Mouse (Mus musculus): ENCODE measurements at regions not wholly inside any gene's neighbourhood (a gene's known extent, or its start where the extent isn't known, plus 50 kb on each side); places are given as distances from the start of the nearest gene placed in this dataset.

DNA sequence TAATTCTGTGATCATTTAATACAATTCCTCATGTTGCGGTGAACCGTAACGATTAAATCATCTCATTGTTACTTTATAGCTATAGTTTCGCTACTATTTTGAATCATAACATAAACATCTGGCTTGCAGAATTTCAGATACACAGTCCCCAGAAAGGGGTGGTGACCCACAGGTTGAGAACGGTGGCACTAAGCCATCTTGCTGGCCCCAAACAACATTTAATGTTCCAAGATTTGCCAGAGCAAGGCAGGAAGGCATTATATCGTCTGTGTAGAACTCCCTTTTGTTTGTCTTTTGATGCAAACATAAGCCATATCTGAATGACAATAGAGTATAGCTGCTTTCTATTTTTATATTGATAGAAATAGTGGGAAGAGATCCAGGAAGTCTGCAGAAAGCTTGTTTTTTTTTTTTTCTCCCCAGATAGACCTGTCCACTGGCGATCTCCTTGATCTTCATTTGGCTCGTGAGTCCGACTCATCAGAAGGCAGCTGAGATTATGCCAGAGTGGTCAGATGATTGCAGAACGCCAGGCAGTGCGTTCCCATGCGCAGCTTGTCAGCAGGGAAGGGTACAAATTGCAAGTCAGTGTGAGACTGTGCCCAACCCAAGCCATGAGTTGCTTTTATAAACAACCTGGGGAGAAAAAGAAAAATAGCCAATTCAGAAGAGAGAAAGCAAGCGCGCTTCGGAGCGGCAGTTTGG lies 213.9 kb downstream of the Dok5 start:
- Histone ChIP-seq H3K4me3 (no peak overlapping the region), H3K27ac (no peak overlapping the region), H3K36me3 (no peaks in the 10 kb centered on the region), H3K9me3 (no peaks in the 10 kb centered on the region), H3K27me3 (ENCODE audit: insufficient read depth, poor library complexity, severe bottlenecking) (no peaks in the 10 kb centered on the region), H3K4me1 (no peaks in the 10 kb centered on the region)
- WGBS = 77% methylated on average over 16 of the region's 16 CpGs
- DNase-seq (ENCODE audit: low spot score) = no peak

DNA sequence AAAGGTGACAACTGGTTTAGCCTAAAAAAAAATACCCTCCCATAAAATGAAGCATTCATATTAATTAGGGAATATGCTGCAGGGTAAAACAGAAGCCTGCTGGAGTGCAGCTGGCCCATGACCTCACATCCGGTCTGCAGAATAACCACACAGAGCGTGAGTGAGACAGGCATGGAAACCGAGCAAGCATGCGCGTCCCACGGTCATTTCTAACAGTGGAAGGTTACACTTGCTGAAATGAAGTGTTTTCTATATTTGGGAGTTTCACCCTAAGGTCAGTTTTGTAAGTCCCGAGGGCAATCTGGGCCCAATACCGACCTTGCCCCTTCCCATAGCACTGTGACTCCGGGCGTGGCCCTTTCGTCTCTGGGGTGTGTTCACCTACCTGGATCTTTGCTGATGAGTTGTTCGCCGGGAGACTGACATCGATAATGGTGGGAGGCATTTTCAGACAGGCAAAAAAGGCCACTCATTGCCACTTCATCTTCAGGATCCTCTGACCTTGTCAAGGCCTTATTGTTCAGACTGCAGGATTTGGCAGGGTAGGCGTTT lies 214.6 kb downstream of the Dok5 start:
- H3K4me1 ChIP-seq = no peaks in the 10 kb centered on the region
- no peak for DNase-seq (ENCODE audit: low spot score)
- H3K4me3 ChIP-seq = no peak overlapping the region
- H3K9me3 ChIP-seq = no peaks in the 10 kb centered on the region
- no peak overlapping the region for H3K27ac ChIP-seq
- no peaks in the 10 kb centered on the region for H3K27me3 ChIP-seq (ENCODE audit: insufficient read depth, poor library complexity, severe bottlenecking)
- no peaks in the 10 kb centered on the region for H3K36me3 ChIP-seq
- WGBS = 84% methylated on average over 15 of the region's 15 CpGs

DNA sequence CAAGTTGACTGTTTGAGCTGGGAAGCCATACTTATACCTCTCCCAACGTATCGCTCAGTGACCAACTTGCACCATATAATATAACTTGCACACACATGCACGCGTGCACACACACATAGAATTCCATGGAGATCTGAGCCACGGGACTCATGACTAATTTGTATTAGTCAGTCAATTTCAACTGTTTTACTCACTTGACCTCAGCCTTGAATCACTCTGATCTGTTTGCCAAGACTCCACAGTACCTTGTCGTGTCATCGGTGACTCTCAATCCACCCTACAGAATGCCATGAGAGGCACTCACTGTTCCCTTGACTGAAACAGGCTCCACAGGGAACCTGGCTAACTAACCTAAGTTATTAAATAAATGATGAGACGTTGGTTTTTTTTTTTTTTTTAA lies 215.6 kb downstream of the Dok5 start:
- Histone ChIP-seq H3K27ac (no peak overlapping the region), H3K4me3 (no peak overlapping the region), H3K27me3 (ENCODE audit: insufficient read depth, poor library complexity, severe bottlenecking) (no peaks in the 10 kb centered on the region), H3K4me1 (no peaks in the 10 kb centered on the region), H3K9me3 (no peaks in the 10 kb centered on the region), H3K36me3 (no peaks in the 10 kb centered on the region)
- DNase-seq (ENCODE audit: low spot score) = no peak
- WGBS = 89% methylated on average over 8 of the region's 8 CpGs

DNA sequence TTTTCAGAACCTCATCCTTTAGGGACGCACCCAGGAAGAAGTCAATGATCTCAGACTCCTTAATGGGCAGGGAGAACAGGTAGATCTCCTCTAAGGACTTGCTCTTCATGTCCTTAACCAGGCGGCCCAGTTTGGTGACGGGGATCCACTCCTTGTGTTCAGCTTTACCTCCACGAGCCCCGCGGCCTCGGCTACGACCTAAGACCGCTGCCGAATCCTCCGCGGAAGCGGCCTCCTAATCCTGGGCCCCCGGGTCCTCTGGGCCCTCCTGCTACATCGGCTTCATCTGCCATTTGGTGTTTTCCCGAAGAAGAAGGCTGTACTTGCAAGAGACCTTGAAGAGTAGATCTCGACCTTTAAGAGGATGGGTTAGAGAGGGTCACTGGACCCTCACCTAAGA lies 223.0 kb downstream of the Dok5 start:
- Histone ChIP-seq H3K4me1 (no peaks in the 10 kb centered on the region), H3K27ac (no peak overlapping the region), H3K27me3 (ENCODE audit: insufficient read depth, poor library complexity, severe bottlenecking) (no peaks in the 10 kb centered on the region), H3K4me3 (no peak overlapping the region), H3K36me3 (no peaks in the 10 kb centered on the region), H3K9me3 (no peaks in the 10 kb centered on the region)
- no peak for DNase-seq (ENCODE audit: low spot score)
- 90% methylated on average over 17 of the region's 17 CpGs for whole genome bisulfite sequencing

DNA sequence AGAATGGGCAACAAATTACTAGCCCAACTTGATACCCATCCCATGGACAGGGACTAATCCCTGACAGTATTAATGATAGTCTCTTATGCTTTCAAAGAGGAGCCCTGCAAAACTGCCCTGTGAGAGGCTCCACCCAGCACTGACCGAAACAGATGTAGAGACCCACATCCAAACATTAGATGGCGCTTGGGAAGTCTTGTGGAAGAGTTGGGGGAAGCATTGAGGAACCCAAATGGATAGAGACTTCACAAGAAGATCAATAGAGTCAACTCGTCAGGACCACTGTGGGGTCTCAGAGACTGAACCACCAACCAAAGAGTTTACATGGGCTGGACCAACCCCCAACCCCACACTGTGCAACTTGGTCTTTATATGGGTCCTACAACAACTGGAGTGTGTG lies 225.2 kb downstream of the Dok5 start:
- no peak overlapping the region for H3K27ac ChIP-seq
- H3K4me1 ChIP-seq = no peaks in the 10 kb centered on the region
- H3K36me3 ChIP-seq = no peaks in the 10 kb centered on the region
- H3K9me3 ChIP-seq = no peaks in the 10 kb centered on the region
- WGBS = 79% methylated on average over 3 of the region's 3 CpGs
- H3K27me3 ChIP-seq (ENCODE audit: insufficient read depth, poor library complexity, severe bottlenecking) = no peaks in the 10 kb centered on the region
- peak; percentile 57 for DNase-seq (ENCODE audit: low spot score)
- H3K4me3 ChIP-seq = no peak overlapping the region

DNA sequence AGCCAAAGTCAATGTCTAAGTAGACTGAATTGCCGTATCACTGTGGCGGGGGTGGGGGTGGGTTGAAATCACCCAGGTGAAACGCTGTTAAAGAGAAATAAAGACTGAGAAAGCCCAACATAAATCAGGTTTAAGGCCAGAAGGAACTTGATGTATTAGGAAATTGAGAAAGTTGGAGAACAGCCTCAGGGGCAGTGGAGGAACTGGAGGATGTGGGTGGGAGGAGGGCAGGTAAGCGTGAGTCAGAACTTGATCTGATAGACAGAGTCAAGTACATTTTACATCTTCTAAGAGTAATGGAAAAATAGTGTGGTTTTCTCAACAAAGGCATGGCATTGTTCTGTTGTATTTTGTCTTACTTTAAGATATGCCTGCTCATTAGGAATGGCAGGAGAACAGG lies 228.8 kb downstream of the Dok5 start:
- no peak for DNase-seq (ENCODE audit: low spot score)
- Histone ChIP-seq H3K4me1 (no peaks in the 10 kb centered on the region), H3K27ac (no peak overlapping the region), H3K9me3 (no peaks in the 10 kb centered on the region), H3K36me3 (no peaks in the 10 kb centered on the region), H3K4me3 (no peak overlapping the region), H3K27me3 (ENCODE audit: insufficient read depth, poor library complexity, severe bottlenecking) (no peaks in the 10 kb centered on the region)
- WGBS = 81% methylated on average over 4 of the region's 4 CpGs

DNA sequence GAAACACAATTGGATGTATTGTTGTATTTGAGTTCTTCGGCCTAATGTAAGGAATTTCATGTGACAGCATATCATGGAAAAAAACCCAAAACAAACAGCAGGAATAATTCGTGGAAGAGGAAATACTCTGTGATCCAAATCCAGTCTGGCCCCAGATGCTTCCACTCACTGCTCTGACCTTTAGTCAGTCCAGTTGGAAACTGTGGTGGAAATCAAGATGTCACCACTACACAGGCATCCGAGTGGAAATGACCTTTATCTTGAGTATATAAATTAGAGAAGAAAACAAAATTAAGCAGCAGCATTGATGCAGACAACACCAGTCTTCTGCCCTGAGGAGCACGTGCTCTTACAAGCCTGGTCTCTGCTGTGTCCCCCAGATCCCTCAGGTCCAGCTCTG lies 230.9 kb downstream of the Dok5 start:
- no peaks in the 10 kb centered on the region for H3K4me1 ChIP-seq
- 65% methylated on average over 4 of the region's 4 CpGs for WGBS

DNA sequence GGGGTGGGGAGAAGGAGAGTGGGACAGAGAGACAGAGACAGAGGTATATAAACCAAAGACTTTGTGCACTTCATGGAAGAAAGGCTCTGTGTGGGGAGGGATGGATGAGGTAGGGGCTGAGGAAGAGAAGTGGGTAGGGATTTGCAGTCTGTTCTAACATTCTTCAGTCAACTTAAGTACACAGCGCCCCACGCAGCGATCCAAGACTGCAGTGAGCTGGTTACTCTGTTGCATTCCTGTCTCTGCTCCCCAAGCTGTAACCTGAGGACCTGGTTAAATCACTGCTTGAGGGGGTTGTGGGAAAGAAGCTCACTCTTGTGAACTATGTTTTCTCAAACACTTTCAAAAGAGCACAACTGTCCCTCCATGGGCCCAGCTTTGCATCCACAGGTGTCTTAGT lies 237.8 kb downstream of the Dok5 start:
- no peaks in the 10 kb centered on the region for H3K4me1 ChIP-seq
- H3K27me3 ChIP-seq (ENCODE audit: insufficient read depth, poor library complexity, severe bottlenecking) = no peaks in the 10 kb centered on the region
- no peak overlapping the region for H3K27ac ChIP-seq
- H3K4me3 ChIP-seq = no peak overlapping the region
- DNase-seq (ENCODE audit: low spot score) = no peak
- peaks cover 3% of the 10 kb centered on the region; the same call in 1 of the 2 replicates for H3K9me3 ChIP-seq
- WGBS = 67% methylated on average over 3 of the region's 3 CpGs
- no peaks in the 10 kb centered on the region for H3K36me3 ChIP-seq

More for the DNA sequence above, 230.9 kb downstream of the Dok5 start:
- H3K9me3 ChIP-seq = no peaks in the 10 kb centered on the region
- no peak overlapping the region for H3K27ac ChIP-seq
- no peaks in the 10 kb centered on the region for H3K36me3 ChIP-seq
- H3K27me3 ChIP-seq (ENCODE audit: insufficient read depth, poor library complexity, severe bottlenecking) = no peaks in the 10 kb centered on the region
- no peak overlapping the region for H3K4me3 ChIP-seq
- no peak for DNase-seq (ENCODE audit: low spot score)

DNA sequence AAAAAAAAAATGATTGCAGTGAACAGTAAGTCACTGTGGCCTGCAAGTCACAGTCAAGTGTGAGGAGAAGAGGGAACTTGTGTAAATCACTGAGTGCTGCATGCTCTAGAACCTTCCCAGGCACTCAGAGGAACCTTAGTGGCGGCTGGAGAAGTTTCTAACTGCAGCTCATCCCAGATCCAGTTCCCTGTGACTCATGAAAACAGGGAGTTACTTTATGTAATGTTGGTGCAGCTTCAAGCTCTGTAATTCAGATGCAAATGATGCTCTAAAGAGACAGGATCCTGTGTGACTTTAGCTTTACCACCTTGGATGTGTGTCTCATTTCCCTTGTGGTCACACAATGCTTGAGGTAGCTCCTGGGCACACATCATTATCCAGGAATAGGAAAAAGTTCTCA lies 253.8 kb downstream of the Dok5 start:
- Histone ChIP-seq H3K4me1 (no peaks in the 10 kb centered on the region), H3K27me3 (ENCODE audit: insufficient read depth, poor library complexity, severe bottlenecking) (no peaks in the 10 kb centered on the region), H3K36me3 (no peaks in the 10 kb centered on the region), H3K27ac (no peak overlapping the region), H3K4me3 (no peak overlapping the region), H3K9me3 (no peaks in the 10 kb centered on the region)
- no peak for DNase-seq (ENCODE audit: low spot score)
- 75% methylated on average over 1 of the region's 1 CpGs for WGBS

DNA sequence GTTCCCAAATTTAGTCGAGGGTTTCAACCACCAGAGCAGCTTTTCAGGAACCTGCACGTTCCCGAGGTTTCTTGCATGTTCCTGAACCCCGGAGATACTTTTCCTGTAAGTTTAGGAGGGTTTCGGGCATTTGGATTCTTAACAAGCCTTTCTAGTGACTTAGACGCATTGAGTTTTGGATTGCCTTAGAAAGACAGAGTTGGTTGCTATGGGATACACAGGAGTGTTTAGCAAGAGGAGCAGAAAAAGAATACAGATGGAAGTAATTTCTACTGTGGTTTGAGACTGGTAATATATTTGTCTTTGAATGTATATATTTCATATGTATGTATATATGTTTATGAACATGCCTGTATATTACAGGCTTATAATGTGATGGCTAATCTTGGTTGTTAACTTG lies 266.8 kb downstream of the Dok5 start:
- no peaks in the 10 kb centered on the region for H3K36me3 ChIP-seq
- no peak overlapping the region for H3K4me3 ChIP-seq
- H3K4me1 ChIP-seq = no peaks in the 10 kb centered on the region
- H3K27me3 ChIP-seq (ENCODE audit: insufficient read depth, poor library complexity, severe bottlenecking) = no peaks in the 10 kb centered on the region
- 88% methylated on average over 6 of the region's 6 CpGs for WGBS
- DNase-seq (ENCODE audit: low spot score) = no peak
- no peak overlapping the region for H3K27ac ChIP-seq
- no peaks in the 10 kb centered on the region for H3K9me3 ChIP-seq

DNA sequence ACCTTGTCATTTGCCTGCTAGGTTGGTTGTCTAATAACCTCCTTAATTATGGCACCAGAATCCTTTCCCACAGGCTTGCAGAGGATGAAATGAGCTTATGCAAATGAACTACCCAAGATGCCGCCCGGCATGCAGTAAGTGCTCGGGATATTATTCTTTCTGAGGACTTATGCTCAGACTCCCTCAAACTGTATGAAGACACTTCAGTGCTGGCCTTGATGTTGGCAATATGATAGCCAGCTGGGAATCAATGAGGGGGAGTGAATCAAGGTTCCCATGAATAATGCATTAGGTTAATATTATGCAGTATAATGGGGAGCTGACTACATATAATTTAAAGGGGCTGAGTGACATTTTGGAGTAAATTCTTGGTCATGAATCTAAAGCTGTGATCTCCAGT lies 268.6 kb downstream of the Dok5 start:
- H3K4me3 ChIP-seq = no peak overlapping the region
- H3K27me3 ChIP-seq (ENCODE audit: insufficient read depth, poor library complexity, severe bottlenecking) = no peaks in the 10 kb centered on the region
- WGBS = 84% methylated on average over 3 of the region's 3 CpGs
- H3K9me3 ChIP-seq = no peaks in the 10 kb centered on the region
- no peak overlapping the region for H3K27ac ChIP-seq
- H3K4me1 ChIP-seq = no peaks in the 10 kb centered on the region
- no peaks in the 10 kb centered on the region for H3K36me3 ChIP-seq
- DNase-seq (ENCODE audit: low spot score) = no peak

DNA sequence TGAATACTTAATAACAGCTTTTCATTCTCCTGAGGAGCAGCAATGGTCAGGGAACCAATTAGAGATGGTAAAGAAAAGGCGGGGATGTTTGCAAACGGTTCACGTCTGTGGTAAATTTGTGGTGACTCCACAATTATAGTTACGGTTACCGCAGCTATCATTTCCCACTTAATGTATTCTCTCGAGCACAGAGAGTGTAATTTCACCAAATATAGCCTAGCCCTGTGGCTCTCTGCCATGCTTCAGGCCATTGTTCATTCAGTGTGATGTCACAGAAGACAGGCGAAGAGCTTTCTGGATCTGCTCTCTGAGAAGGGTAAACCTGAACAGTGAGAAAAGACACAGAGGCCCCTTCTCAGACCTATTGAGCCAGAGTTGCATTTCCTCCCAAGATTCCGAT lies 296.9 kb downstream of the Dok5 start:
- Histone ChIP-seq H3K4me1 (no peaks in the 10 kb centered on the region), H3K36me3 (no peaks in the 10 kb centered on the region), H3K27me3 (ENCODE audit: insufficient read depth, poor library complexity, severe bottlenecking) (no peaks in the 10 kb centered on the region), H3K4me3 (no peak overlapping the region), H3K9me3 (no peaks in the 10 kb centered on the region), H3K27ac (no peak overlapping the region)
- DNase-seq (ENCODE audit: low spot score) = no peak
- 86% methylated on average over 8 of the region's 8 CpGs for WGBS
